Mouse (Mus musculus) thymus, postnatal 25 days (tissue): ENCODE data around the gene Camk1d.
"Not testable (repeated sequence)": the region's sequence is repeated elsewhere in the genome, so short reads cannot be mapped to it uniquely, and the experiment has no call there.

Experiments
- DNase-seq: peaks from one replicate; pipeline ENCODE4 v3.0.0; 2022

Gene Camk1d

DNA sequence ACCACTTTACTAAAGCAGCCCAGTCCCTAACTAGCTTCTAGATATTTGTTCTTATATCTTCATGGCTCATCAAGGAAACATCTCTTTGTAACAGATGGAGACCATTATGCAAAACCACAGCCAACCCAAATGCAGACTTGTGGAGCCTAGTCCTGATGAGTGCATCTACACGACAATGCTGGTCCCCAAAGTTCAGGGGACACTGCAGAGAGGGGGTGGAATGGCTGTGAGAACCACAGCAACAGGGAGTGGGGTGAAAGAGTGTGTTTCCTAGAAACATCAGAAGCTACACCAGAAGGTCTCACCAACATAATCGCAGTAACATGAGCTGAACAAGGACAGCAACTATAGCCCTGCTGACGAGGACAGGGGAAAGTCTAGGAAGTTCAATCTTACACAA lies 152.9 kb downstream of the Camk1d start:
- no peak for DNase-seq

DNA sequence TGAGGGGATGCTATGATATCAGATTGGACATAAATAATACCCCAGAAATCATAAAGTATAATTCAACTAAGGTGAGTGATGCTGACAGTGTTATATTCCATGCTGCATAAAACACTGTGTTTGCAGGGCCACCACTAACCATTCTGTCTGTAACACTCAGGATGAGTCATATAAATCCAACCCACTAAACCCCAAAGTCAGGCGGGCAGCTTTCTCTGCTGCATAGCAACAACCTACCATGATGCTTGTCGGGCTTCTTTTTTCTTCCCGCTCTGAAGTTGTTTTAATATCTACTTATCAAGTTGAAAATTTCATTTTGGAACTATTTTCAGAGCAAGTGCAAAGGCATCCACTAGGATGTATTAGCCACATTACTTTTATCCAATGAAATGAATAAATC lies 161.1 kb downstream of the Camk1d start:
- DNase-seq: no peak

DNA sequence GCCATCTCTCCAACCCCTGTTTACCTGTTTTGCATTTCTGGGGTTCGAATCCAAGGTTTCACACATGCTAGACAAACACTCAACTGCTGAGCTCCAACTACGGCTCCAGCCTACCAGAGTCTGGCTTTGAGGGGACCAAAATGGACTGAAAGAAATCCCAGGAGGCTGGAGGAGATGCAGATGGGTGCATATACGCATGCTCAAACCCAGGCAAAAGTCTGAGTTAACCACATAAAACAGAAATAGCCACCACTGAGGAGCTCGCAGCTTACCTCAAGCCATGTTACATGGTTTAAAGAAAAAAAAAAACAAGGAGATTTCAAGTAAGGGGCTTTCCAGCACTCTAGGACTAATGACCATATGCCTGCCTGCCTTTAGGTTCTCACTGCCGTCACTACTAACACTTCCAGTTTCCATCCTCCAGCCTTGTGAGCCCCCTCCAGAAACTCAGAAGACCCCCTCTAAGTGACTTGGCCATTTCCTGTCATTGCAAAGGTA lies 162.5 kb downstream of the Camk1d start:
- DNase-seq: no peak

DNA sequence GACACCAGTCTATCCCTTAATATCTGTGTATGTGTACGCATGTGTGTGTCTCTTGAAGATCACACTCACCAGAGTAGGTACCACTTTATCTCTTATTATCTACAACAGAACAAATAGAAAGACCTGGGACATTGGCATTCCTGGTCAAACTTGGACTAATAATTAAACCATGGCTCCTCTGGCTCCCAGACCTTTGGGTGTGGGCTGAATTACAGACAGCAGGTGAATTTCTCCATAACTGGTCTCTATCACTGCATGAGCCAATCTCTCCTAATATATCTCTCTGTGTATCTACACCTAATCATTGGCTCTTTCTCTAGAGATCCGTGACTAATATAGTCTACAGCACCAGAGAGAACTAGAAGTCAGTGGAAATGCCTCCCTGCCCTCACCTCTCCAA lies 165.0 kb downstream of the Camk1d start:
- DNase-seq: no peak

DNA sequence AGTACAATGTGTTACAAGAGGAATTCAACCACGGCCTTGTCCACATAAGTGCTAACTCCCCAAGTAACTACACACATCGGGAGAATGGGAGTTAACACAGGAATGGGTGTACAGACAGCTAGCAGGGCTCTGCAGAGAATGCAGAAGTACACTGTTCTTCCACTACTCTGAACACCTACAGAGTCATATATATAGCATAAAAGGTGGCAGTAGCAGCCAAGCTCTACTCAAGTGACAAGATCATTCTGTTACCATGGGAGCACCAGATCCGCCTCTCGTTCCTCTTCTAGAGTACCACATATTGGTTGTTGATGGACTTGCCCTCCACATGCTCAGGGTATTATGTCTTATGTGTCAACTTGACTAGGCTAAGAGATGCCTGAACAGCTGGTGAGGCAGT lies 165.4 kb downstream of the Camk1d start:
- no peak for DNase-seq

DNA sequence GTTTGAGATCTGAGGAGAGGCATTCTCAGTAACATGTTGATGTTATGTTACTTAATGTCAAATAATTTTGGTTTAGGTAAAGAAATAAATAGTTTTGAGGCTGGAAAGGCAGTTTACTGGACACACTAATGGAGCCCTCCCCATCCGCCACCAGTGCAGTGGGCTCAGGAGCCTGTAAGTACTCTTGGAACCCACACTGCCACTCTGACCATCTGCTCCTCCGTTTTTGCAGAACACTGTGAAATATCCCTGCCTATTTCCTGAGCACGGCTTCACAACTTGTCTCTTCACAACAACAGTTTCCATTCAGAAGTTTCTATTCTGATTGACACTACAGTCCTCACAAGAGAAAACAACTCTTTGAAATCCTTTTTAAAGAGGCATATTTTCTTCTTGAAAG lies 173.4 kb downstream of the Camk1d start:
- DNase-seq: no peak

DNA sequence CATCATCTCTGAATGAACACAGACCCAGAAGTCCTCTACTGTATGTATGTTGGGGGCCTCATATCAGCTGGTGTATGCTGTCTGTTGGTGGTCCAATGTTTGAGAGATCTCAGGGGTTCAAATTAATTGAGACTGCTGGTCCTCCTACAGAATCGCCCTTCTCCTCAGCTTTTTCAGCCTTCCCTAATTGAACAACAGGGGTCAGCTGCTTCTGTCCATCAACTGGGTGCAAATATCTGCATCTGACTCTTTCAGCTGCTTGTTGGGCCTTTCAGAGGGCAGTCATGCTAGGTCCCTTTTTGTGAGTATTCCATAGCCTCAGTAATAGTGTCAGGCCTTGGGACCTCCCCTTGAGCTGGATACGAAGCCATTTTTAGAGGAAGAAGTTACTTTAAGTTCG lies 174.4 kb downstream of the Camk1d start:
- DNase-seq: not testable (repeated sequence)

DNA sequence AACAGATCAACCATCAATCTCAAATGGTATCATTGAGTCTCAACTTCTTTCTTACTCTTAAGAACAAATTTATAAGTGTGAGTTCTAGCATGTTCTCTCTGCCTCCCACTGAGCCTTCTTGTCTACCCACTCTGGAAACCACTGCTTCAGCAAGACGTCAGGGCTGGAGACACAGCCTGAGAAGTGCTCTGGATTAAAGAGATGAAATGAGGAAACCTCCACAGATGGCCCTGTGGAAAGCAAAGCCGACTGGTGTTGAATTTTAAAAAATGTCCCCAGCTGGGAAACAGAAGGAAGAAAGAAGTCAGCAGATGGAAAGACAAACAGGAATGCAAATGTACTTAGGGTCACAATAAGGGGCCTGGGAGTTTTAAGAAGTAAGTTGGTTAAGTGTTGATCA lies 180.4 kb downstream of the Camk1d start:
- no peak for DNase-seq

DNA sequence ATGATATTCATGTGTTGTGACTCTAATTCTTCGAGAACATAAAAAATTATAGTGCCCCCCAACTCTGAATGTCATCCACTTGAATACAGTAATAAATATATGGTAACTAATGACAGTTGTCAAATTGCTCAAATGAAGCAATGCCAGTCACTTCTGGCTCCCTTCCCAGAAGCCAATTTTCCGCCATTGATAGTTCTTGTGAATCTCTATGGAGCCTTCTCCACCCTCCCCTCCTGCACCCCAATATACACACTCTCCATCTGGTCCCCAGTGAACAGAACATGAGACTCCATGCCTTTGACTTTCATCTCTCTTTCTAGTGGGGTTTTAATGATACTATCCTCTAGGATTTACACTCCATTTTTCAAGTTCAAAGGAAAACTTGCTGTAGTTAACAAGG lies 184.3 kb downstream of the Camk1d start:
- no peak for DNase-seq

DNA sequence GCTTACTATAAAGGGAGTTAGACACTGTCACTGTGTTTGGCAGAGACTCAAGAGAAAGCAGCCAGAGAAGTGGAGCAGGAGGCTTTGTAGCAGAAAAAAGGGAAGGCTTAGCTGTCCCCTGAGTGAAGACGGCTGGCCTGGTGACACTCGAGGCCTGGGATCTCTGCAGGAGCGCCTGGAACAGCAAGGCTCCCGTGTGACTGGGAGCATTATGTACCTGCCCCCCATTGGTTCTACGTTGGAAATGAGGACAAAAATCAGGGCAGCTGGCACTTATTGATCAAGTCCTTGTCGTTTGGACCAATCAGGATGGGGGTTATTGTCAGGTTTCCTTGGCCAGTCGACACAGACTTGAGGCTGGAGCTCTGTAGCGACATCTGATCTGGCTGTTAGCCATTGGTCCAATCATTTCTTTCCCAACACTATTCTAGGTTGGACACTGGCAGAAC lies 195.1 kb downstream of the Camk1d start:
- no peak for DNase-seq

DNA sequence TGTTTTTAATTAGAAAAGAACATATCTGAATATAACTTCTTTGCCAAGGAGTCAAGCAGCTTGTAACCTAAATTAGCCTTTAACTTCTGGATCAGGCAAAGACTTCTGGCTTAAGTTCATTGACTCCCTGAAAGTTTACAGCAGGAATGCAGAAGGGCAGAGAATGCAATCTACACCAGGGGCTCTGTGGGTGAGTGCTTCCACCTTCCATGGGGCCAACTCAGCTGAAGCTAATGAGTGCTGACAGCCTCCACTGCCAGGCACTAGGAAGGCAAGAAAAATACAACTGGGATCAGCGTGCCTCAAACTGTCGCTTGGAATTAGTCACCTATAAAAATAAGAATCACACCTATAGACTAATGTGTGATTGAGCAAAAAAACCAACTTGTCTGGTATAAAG lies 199.2 kb downstream of the Camk1d start:
- DNase-seq: no peak

DNA sequence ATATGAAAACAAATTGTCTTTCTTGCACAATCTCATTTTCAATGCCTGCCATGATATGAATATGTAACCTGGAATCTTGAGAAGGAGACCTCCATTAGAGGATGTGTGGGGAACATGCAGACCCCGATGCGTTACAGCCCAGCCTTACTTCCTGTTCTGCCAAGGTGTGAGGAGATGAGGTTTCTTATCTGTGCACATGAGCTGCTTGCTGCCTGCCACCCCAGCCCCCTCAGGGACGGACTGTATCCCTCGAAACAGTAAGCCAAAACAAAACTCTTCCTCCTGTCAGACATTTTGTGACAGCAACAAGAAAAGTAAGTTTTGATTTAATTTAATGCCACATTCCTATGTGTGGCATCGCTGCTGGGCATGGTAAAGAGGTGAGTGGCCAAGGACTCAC lies 200.2 kb downstream of the Camk1d start:
- no peak for DNase-seq

DNA sequence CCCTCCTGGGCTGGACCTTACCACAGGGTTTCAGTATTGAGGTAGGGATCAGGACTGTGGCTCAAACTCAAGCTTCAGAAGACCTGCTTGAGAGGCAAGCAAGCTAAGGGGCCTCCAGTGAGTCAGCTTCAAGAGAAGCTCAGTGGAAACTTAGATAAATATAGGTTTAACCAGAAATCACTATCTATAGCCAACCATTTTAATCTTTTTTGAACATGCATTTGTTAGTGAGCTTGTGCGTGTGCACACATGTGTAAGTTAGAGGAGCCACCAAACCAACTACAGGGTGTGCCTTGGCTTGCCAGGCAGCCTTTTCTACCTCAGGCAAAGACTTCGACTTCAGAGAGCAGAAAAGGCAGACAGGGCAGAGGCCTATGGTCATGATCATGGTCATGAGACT lies 200.7 kb downstream of the Camk1d start:
- DNase-seq: no peak

DNA sequence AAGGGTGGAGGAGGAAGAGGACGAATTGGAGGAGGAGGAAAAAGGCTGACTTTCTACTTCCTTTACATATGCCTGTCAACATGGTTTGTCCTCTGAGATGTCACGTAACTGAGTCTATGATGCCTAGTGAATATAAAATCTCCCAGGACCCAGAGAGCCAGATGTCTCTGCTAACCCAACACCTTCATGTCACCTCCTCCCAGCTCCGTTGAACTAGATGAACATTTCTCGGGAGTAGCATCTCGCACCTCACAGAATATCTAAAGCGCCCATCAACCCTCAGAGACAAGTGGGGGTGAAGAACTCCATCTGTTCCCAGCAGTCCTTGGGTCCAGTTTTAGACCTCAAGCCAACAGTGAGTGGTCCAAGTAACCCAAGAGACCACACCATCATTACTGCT lies 204.3 kb downstream of the Camk1d start:
- DNase-seq: no peak

DNA sequence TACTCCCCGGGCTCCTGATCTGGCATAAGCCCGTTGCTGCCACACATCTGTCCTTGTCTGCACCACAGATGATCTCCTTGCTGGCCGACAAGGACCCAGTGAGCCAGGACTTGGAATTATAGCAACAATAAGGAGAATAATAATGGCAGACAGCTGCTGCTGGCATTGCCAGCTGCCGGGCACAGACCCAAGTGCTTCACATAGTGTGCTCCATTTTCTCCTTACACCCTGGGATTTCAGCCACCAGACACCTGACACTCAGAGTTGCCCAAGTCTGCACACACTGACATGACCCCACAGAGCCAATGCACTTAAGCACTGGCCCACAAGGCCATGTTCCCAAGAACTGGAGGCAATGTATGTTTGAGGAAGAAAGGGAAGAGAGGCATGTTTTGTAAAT lies 214.7 kb downstream of the Camk1d start:
- no peak for DNase-seq

DNA sequence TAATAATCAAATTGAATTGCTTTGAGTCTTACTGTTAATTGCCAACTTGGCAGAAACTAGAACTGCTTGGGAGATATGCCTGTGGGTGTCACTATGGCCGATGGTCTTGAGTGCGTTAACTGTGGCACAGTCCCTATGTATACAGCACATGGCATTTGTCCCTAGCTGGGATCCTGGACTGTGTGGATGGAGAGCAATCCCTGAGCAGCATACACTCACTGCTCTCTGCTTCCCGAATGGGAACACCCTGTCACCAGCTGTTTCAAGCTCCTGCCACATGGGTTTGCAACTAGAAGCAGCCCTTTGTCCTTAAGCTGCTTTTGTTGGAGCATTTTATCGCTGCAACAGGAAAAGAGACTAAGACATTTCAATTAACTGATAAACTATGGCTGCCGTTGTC lies 224.4 kb downstream of the Camk1d start:
- no peak for DNase-seq

DNA sequence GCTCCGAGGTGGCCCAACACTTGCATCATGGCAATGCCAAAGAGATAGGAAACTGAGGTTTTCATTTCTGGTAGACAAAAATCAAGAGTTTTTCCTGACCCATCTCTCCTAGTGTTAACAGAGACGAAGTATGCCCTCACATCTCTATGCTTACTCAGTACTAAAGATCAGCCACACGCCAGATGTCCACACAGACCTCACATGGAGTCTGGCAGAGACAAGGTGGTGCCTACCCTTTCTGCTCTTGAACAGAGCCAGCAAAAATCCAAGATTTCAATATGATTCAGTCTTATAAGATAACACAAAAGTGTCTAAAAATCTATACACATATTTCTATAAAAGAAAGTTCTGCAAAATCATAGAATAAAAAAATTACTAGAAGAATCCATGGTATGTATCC lies 227.0 kb downstream of the Camk1d start:
- DNase-seq: no peak

DNA sequence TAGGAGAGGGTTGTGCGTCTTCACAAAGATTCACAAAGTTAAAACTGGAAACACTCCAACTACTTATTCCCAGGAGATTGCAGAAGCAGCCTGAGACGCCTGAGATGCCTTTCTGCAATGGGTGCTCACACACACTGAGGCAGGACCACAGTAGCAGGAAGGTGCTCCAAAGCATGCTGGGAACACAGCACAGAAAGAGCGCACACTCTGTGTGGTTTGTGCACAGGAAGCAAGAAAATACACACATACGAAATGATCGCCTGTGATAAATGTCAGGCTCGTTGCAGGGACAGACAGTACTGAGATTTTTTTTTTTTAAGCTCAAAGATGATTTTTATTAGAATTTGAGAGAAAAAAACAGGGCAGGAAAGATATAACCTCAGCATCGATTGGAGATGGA lies 227.7 kb downstream of the Camk1d start:
- DNase-seq: peak; percentile 8

DNA sequence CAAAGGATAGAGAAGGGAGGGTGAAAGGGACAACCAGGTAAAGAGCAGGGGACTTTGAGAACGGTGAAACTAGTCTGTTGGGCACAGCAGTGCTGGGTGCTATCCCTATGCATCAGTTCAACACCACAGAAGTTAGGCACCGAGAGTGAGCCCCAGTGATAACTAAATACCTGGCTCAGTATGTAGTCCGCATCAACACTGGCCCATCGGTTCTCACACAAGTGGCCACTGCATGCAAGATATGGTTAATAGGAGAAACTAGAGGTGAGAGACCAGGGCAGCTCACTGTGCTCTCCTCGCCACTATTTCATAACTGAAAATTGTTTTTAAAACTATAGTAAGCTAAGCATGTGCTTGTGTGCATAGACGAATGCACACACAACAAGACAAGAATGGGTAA lies 228.5 kb downstream of the Camk1d start:
- DNase-seq: no peak

DNA sequence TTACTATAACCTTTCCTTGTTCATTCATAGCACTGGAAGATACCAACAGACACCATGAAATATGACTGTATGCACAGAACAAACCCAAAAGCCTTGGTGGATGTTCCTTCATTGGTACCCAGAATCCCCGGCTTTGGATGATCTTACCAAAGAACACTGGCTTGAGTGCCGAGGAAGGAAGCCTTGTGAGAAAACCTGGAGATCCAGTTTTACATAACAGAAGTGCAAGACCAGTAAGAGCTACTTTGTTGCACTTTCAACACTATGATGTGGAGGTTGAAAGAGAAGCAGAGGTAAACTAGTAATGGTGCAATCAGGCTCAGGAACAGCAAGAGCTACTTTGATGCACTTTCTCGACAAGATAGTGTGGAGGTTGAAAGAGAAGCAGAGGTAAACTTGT lies 234.4 kb downstream of the Camk1d start:
- no peak for DNase-seq

DNA sequence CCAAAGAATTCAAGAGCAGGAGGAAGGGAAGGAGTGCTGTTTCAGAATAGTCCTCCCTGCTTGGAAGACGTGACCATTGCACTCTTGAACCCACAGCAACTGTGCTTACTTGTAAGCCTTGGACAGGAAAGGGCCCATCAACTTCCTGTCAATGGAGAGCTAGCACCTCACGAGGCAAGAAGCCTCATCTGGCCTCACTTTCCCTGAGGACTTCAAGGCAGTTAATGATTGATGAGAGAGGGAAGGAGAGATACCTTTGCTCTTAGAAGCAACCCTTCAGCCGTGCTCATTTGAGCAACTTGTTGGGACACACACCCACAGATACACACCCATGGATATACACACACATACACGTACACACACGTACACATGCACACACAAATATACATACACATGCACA lies 235.6 kb downstream of the Camk1d start:
- DNase-seq: no peak

DNA sequence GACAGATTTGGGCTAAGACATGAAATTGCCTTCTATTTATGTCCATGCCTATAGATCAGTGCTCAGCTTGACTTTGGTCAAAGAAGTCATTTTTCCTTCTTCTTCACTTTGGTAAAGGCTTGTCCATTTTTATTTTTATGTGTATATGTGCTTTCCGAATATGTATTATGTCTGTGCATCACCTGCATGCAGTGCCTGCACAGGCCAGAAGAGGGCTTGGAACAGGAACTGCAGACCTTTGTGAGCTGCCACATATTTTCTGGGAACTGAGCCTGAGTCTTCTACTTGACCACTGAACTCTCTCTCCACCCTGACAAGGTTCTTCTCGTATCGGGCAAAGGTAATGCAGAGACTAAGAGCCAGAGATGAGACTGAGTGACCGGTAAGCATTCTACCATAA lies 236.1 kb downstream of the Camk1d start:
- peak; percentile 37 for DNase-seq

DNA sequence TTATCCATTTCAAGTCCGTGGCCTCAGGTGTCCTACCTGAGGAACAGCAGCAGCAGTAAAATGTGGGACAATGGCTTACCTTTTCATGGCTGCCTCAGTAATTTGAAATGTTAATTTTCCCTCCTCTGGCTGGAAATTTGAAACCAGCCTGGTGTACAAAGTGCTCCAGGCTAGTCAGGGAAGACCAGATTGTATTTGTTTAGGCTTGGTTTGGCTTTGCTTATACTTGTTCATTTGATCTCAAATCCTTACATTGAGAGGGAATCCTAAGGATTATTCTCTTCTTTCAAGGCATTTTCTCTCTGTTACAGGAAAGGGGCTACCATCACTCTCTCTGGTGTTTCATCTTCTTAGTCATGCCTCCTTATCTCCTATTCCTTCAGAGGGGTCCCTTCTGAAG lies 236.8 kb downstream of the Camk1d start:
- no peak for DNase-seq

DNA sequence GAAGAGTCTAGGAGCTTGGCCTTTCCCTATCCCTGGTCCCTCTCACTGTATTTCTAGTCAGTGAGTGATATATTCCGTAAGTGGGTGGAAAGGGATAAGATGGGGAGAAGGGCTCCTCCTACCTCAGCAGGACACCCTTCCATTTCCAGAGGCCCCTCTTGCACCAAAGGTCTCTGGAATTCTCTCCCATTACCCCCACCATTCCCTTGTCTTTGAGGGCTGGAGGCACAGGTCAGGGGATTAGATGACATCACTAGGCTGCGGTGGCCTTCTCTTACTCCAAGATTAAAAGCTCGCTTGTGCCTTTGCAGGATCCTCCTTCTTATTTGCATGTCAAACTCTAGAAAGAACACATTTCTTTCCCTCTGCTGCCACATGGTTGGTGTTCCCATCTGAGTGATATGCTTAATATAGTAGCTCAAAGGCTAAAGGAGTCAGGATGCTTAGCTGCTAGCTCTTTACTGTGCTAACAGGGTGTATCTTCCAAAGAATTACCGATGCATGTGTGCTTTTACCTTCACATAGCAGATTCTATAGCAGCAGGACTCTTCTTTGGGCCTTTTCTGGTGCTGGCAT lies 244.9 kb downstream of the Camk1d start:
- no peak for DNase-seq

DNA sequence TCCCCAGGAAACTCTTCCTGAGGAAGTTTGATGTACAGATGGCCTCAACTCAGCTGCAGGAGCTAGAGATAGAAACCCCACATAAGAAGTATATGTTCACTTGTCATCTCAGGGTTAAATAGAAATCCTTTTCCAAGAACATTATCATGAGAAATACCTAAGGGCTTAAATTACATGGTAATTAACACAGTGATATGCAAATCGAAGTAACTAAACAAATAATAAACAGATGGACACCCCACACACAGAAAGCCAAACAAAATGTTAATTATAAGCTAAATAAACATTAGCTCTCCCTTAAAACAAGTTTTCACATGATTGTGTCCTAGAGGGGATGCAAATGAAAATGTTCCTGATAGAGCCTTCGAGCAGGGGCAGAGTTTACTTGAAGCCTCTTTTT lies 246.8 kb downstream of the Camk1d start:
- DNase-seq: no peak
